Mouse (Mus musculus): ENCODE results near the gene Cybrd1. TPM values are rescaled to one million over a fixed set of nuclear protein-coding genes. Genes with fewer than 3 reads are reported as not detected.

Gene Cybrd1
- polyA plus RNA-seq, 1 experiment = 3.1 TPM

DNA sequence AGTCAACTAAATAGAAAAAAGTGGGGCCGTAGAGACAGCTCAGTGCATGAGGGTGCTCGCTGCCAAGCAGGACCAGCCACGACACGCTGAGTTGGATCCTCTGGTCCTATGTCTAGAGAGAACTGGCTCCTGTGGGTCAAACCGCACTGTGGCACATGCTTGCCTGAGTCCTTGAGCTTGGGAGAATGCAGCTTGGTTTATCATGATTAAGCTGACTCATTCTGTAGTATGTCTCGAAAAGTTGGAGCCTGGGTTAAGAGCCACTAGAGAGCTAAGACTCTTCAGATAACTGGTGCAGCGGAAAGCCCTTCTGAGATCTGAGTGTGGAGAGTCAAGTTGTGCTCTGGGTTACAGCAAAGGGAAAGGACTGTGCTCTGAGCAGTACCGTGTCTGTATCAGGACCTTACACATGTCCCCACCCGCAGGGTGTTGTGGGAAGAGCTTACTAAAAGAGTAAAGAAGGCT is 16.4 kb downstream of the Cybrd1 start:
- no peaks in the 10 kb centered on the region for H3K27me3 ChIP-seq (ENCODE audit: control insufficient read depth, insufficient read depth, low read length)
- 0 out of 2 replicates have a peak, but pooled peaks cover 2% of the 10 kb centered on the region for H3K4me1 ChIP-seq (replicated peaks; ENCODE audit: control insufficient read depth, insufficient read depth, low read length)
- H3K36me3 ChIP-seq (ENCODE audit: control insufficient read depth, insufficient read depth, low read length) = no peaks in the 10 kb centered on the region
- no peak overlapping the region for H3K27ac ChIP-seq (ENCODE audit: control insufficient read depth, insufficient read depth, low read length)
- no peak for TF ChIP-seq CTCF (IDR thresholded peaks at IDR 0.05; ENCODE audit: borderline replicate concordance, control insufficient read depth, extremely low read depth, insufficient read depth, low read length, poor library complexity)
- TF ChIP-seq POLR2A (IDR thresholded peaks at IDR 0.05; ENCODE audit: control insufficient read depth, extremely low read depth, insufficient read depth, low read length, poor library complexity) = no peak
- WGBS = 90% methylated on average over 9 of the region's 9 CpGs
- DNase-seq = no peak
- no peak overlapping the region for H3K4me3 ChIP-seq (ENCODE audit: control insufficient read depth, insufficient read depth, low read length)

DNA sequence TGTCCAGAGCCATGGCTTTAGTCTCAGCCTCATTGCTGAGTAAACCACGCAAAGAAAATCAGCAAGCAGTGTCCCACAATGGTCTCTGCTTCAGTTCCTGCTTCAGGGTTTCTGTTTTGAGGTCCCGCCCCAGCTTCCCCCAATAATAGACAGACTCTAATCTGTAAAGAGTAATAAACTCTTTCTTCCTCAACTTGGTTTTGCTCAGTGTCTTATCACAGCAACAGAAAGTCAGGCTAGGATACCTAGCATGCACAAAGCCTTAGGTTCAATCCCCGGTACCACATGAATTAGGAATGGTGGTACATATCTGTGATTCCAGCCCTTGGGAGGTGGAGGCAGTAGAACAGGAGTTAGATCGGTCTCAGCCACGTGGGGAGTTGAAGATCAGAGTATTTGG is 17.1 kb downstream of the Cybrd1 start:
- 78% methylated on average over 5 of the region's 5 CpGs for WGBS
- Histone ChIP-seq H3K4me1 (replicated peaks; ENCODE audit: control insufficient read depth, insufficient read depth, low read length) (0 out of 2 replicates have a peak, but pooled peaks cover 2% of the 10 kb centered on the region), H3K36me3 (ENCODE audit: control insufficient read depth, insufficient read depth, low read length) (no peaks in the 10 kb centered on the region), H3K27me3 (ENCODE audit: control insufficient read depth, insufficient read depth, low read length) (no peaks in the 10 kb centered on the region), H3K4me3 (ENCODE audit: control insufficient read depth, insufficient read depth, low read length) (no peak overlapping the region), H3K27ac (ENCODE audit: control insufficient read depth, insufficient read depth, low read length) (no peak overlapping the region)
- no peak for TF ChIP-seq CTCF (IDR thresholded peaks at IDR 0.05; ENCODE audit: borderline replicate concordance, control insufficient read depth, extremely low read depth, insufficient read depth, low read length, poor library complexity)
- no peak for TF ChIP-seq POLR2A (IDR thresholded peaks at IDR 0.05; ENCODE audit: control insufficient read depth, extremely low read depth, insufficient read depth, low read length, poor library complexity)
- no peak for DNase-seq

DNA sequence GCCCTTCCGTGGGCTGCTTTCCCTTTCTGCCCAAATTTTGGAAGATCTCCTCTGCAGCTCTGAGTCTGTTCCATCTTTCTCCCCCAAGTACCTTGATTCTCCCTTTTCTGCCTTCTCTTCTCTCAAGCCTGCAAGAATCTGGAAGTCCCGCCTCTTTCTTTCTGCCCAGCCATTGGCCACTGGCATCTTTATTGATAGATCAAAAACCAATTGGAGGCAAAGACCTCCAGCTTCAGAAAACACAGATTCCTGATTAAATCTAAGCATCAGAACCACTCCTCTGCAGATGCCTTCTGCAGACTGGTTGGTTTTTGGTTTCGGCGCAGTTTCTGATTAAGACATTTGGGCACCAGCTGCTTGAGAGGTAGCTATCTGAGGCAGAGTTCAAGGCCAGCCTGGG is 22.9 kb downstream of the Cybrd1 start:
- Histone ChIP-seq H3K36me3 (ENCODE audit: control insufficient read depth, insufficient read depth, low read length) (no peaks in the 10 kb centered on the region), H3K4me3 (ENCODE audit: control insufficient read depth, insufficient read depth, low read length) (no peak overlapping the region), H3K27me3 (ENCODE audit: control insufficient read depth, insufficient read depth, low read length) (no peaks in the 10 kb centered on the region), H3K4me1 (replicated peaks; ENCODE audit: control insufficient read depth, insufficient read depth, low read length) (no peaks in the 10 kb centered on the region), H3K27ac (ENCODE audit: control insufficient read depth, insufficient read depth, low read length) (no peak overlapping the region)
- no peak for DNase-seq
- 92% methylated on average over 4 of the region's 4 CpGs for WGBS
- TF ChIP-seq POLR2A (IDR thresholded peaks at IDR 0.05; ENCODE audit: control insufficient read depth, extremely low read depth, insufficient read depth, low read length, poor library complexity) (no peak), CTCF (IDR thresholded peaks at IDR 0.05; ENCODE audit: borderline replicate concordance, control insufficient read depth, extremely low read depth, insufficient read depth, low read length, poor library complexity) (no peak)

DNA sequence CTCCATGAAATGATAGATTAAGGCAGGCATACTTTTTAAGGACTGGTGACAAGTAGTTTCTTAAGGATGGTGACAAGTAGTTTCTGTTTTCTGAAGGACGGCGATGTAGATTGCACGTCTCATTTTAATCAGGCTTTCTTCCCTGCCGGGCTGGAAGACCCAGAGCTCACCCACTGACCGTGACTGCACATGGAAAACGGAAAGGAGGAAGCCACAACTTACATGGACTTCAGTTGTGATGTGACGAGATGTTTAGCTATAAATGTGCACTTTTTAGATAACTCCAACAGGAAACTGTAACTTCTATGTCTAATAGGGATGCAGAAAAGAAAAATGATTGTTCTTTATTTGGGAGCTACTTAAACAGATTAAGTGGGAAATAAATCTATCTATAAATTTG is 24.7 kb downstream of the Cybrd1 start:
- TF ChIP-seq POLR2A (IDR thresholded peaks at IDR 0.05; ENCODE audit: control insufficient read depth, extremely low read depth, insufficient read depth, low read length, poor library complexity) (no peak), CTCF (IDR thresholded peaks at IDR 0.05; ENCODE audit: borderline replicate concordance, control insufficient read depth, extremely low read depth, insufficient read depth, low read length, poor library complexity) (no peak)
- H3K36me3 ChIP-seq (ENCODE audit: control insufficient read depth, insufficient read depth, low read length) = no peaks in the 10 kb centered on the region
- no peak for DNase-seq
- H3K4me3 ChIP-seq (ENCODE audit: control insufficient read depth, insufficient read depth, low read length) = no peak overlapping the region
- no peak overlapping the region for H3K27ac ChIP-seq (ENCODE audit: control insufficient read depth, insufficient read depth, low read length)
- WGBS = 35% methylated on average over 7 of the region's 7 CpGs
- H3K27me3 ChIP-seq (ENCODE audit: control insufficient read depth, insufficient read depth, low read length) = no peaks in the 10 kb centered on the region
- H3K4me1 ChIP-seq (replicated peaks; ENCODE audit: control insufficient read depth, insufficient read depth, low read length) = no peaks in the 10 kb centered on the region

DNA sequence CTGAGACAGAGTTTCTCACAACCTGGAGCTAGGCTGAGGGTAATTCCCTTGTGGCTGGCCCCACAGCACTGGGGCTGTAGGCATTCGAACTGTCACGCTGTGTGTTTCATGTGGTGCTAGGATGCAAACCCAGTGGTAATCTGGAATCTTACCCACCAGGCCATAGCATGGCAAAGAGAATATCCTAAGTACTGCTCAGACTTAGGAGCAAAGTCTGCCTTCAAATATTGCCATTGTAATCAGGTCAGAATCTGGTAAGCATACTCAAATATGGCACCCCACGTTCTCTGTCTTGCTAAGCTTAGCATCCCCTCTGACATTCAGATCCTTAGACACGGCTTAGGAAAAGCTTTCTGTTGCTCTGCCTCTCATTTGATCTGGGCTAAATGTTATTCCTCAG is 28.1 kb downstream of the Cybrd1 start:
- WGBS = 96% methylated on average over 4 of the region's 4 CpGs
- no peak overlapping the region for H3K4me3 ChIP-seq (ENCODE audit: control insufficient read depth, insufficient read depth, low read length)
- H3K4me1 ChIP-seq (replicated peaks; ENCODE audit: control insufficient read depth, insufficient read depth, low read length) = no peaks in the 10 kb centered on the region
- no peak for DNase-seq
- H3K27ac ChIP-seq (ENCODE audit: control insufficient read depth, insufficient read depth, low read length) = no peak overlapping the region
- no peaks in the 10 kb centered on the region for H3K36me3 ChIP-seq (ENCODE audit: control insufficient read depth, insufficient read depth, low read length)
- TF ChIP-seq POLR2A (IDR thresholded peaks at IDR 0.05; ENCODE audit: control insufficient read depth, extremely low read depth, insufficient read depth, low read length, poor library complexity) (no peak), CTCF (IDR thresholded peaks at IDR 0.05; ENCODE audit: borderline replicate concordance, control insufficient read depth, extremely low read depth, insufficient read depth, low read length, poor library complexity) (no peak)
- no peaks in the 10 kb centered on the region for H3K27me3 ChIP-seq (ENCODE audit: control insufficient read depth, insufficient read depth, low read length)

DNA sequence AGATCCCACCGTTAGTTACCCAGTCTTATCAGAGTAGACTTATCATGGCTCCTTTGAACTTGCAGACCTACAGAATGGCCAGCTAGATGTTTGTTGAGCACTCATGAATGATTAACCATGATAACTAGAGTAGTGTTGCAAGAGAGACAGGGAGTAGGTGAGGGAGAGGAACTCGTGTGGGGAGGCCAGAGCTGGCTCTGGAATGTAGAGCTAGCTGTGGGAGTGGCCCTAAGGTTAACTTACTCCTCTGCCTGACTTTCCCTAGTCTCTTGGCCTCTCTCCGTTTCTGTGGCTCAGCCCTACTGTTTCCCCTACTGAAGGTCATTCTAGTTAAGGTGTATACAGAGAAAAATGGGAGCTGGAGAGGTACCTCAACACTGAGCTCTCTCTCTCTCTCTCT is 28.5 kb downstream of the Cybrd1 start:
- no peaks in the 10 kb centered on the region for H3K27me3 ChIP-seq (ENCODE audit: control insufficient read depth, insufficient read depth, low read length)
- H3K4me1 ChIP-seq (replicated peaks; ENCODE audit: control insufficient read depth, insufficient read depth, low read length) = no peaks in the 10 kb centered on the region
- no peaks in the 10 kb centered on the region for H3K36me3 ChIP-seq (ENCODE audit: control insufficient read depth, insufficient read depth, low read length)
- H3K27ac ChIP-seq (ENCODE audit: control insufficient read depth, insufficient read depth, low read length) = no peak overlapping the region
- no peak for TF ChIP-seq POLR2A (IDR thresholded peaks at IDR 0.05; ENCODE audit: control insufficient read depth, extremely low read depth, insufficient read depth, low read length, poor library complexity)
- H3K4me3 ChIP-seq (ENCODE audit: control insufficient read depth, insufficient read depth, low read length) = no peak overlapping the region
- no peak for DNase-seq
- 75% methylated on average over 3 of the region's 3 CpGs for WGBS

DNA sequence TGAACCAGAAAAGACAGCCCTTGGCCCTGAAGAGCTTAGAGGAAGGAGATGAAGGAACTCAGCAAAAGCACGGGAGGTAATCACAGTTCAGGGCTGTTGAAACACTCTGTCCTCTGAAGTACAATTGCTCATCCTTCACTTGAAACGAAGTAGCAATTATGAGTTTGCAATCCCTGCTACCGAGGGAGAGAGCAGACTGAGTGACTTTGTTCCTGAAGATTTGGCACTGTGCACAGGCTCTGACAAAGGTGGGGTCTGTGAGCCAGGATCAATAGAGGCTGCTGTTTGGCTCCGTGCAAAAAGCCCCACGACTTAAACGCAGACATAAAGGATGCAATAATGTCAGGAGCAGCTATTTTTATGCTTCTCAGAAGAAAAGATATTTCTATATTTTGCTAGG is 30.1 kb downstream of the Cybrd1 start:
- Histone ChIP-seq H3K4me1 (replicated peaks; ENCODE audit: control insufficient read depth, insufficient read depth, low read length) (no peaks in the 10 kb centered on the region), H3K36me3 (ENCODE audit: control insufficient read depth, insufficient read depth, low read length) (no peaks in the 10 kb centered on the region), H3K27ac (ENCODE audit: control insufficient read depth, insufficient read depth, low read length) (no peak overlapping the region), H3K4me3 (ENCODE audit: control insufficient read depth, insufficient read depth, low read length) (no peak overlapping the region), H3K27me3 (ENCODE audit: control insufficient read depth, insufficient read depth, low read length) (no peaks in the 10 kb centered on the region)
- TF ChIP-seq POLR2A (IDR thresholded peaks at IDR 0.05; ENCODE audit: control insufficient read depth, extremely low read depth, insufficient read depth, low read length, poor library complexity) (no peak), CTCF (IDR thresholded peaks at IDR 0.05; ENCODE audit: borderline replicate concordance, control insufficient read depth, extremely low read depth, insufficient read depth, low read length, poor library complexity) (no peak)
- no peak for DNase-seq
- WGBS = 80% methylated on average over 6 of the region's 6 CpGs
